Comparison of ENCODE assay signal across 10 mouse cellular contexts in the genomic region with DNA sequence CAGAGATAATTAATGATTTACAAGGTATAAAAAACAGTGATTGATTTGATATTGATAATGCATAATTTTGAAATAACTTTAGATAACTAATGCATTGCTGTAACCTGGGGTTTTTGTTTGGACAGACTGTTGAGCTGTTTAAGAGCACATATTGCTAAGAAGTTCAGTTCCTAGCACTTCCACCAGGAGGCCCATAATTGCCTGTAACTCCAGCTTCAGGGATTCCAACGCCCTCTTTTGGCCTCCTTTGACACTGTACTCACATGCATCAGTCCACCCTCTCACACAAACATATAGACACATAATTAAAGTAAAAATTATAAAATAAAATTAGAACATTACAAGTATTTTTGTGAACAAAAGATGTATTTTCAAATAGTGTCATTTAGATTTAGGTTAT. TPM values are rescaled to one million over a fixed set of nuclear protein-coding genes. Genes with fewer than 3 reads are reported as not detected.
DNase-seq lines count a peak whose midpoint lies in the region; ATAC-seq and TF ChIP-seq lines count a peak whose summit lies in the region.
"Had no signal": no experiment of that assay in that cellular context is flagged by ENCODE, and none has a peak within 500 bp of the region (broad histone marks: within the 10 kb centered on the region; RNA-seq: fewer than 3 reads in every experiment).

No protein-coding gene starts in this region.

- H3K4me1 ChIP-seq in forebrain, embryonic 12.5 days: no peaks in the 10 kb centered on the region
- H3K4me1 ChIP-seq: embryonic facial prominence, embryonic 12.5 days; neural tube, embryonic 13.5 days had no signal

- H3K9ac ChIP-seq in forebrain, embryonic 12.5 days: no peak overlapping the region
- H3K9ac ChIP-seq: embryonic facial prominence, embryonic 12.5 days; neural tube, embryonic 13.5 days had no signal

- DNase-seq in layer of hippocampus, adult 2 months (ENCODE audit: low spot score in 2 of 2): no peak
- DNase-seq in layer of hippocampus, adult 11-12 months (ENCODE audit: low spot score): no peak
- peak; percentile 18 for DNase-seq in MEL-GATA-1-ER (ENCODE audit: extremely low read depth, low read depth)
- DNase-seq in embryo, embryonic 10 days (ENCODE audit: low spot score): peak; percentile 61
- peak; percentile 44 for DNase-seq in naive thymus-derived CD4-positive, alpha-beta T cell, adult 2 months (ENCODE audit: low read depth)
- no peak for DNase-seq in layer of hippocampus, adult 9-11 months
- no peak for DNase-seq in gastrocnemius, postnatal 10 days

- no peak for ATAC-seq in forebrain, embryonic 12.5 days (ENCODE audit: low FRiP score)

- H3K36me3 ChIP-seq in forebrain, embryonic 12.5 days (replicated peaks): peaks cover 36% of the 10 kb centered on the region

- no peak overlapping the region for H3K4me3 ChIP-seq in layer of hippocampus, adult 2 months
- no peak overlapping the region for H3K4me3 ChIP-seq in forebrain, embryonic 12.5 days (replicated peaks)
- H3K4me3 ChIP-seq: embryonic facial prominence, embryonic 12.5 days; neural tube, embryonic 13.5 days had no signal

- H3K9me3 ChIP-seq in forebrain, embryonic 12.5 days: no peaks in the 10 kb centered on the region
- H3K9me3 ChIP-seq: embryonic facial prominence, embryonic 12.5 days; neural tube, embryonic 13.5 days had no signal

- H3K27me3 ChIP-seq in forebrain, embryonic 12.5 days: no peaks in the 10 kb centered on the region
- H3K27me3 ChIP-seq: embryonic facial prominence, embryonic 12.5 days; neural tube, embryonic 13.5 days had no signal

- peak; percentile 65 for TF ChIP-seq CTCF in layer of hippocampus, adult 2 months (conservative IDR thresholded peaks at IDR 0.05)

- H3K27ac ChIP-seq in layer of hippocampus, adult 2 months: no peak overlapping the region
- H3K27ac ChIP-seq in forebrain, embryonic 12.5 days: no peak overlapping the region
- H3K27ac ChIP-seq: embryonic facial prominence, embryonic 12.5 days; neural tube, embryonic 13.5 days had no signal

- 63% methylated on average over 1 of the region's 1 CpGs for WGBS in forebrain, embryonic 12.5 days

- H3K4me2 ChIP-seq in forebrain, embryonic 12.5 days: no peak overlapping the region
- H3K4me2 ChIP-seq: embryonic facial prominence, embryonic 12.5 days; neural tube, embryonic 13.5 days had no signal

RNA-seq across cellular contexts. Expression of gene Pqlc3, which starts 41.4 kb away (rescaled TPM):
- total RNA-seq in layer of hippocampus, adult 2 months (2021): under 1 TPM; 0.56 to 0.61 TPM
- total RNA-seq in gastrocnemius, postnatal 10 days (2021): 1 to 10 TPM; 1.8 to 2.4 TPM
- polyA plus RNA-seq in forebrain, embryonic 12.5 days (2016; fragmentation: Nextera tagmentation; extraction: Ambion mirVana): 3.3 TPM in 2 replicates

RNA-seq across cellular contexts. Expression of gene 2410004P03Rik, which starts 52.7 kb away (rescaled TPM):
- total RNA-seq in layer of hippocampus, adult 2 months (2021): under 1 TPM; 0.52 to 0.61 TPM
- not detected for total RNA-seq in gastrocnemius, postnatal 10 days (2021)
- polyA plus RNA-seq in forebrain, embryonic 12.5 days (2016; fragmentation: Nextera tagmentation; extraction: Ambion mirVana): 0.85 and 1.5 TPM in 2 replicates

Comparison
In these comparisons a context has a peak if more than half of its experiments do, and no peak if none do; other contexts are left out.
1. DNase-seq: peak in MEL-GATA-1-ER (single experiment), embryo, embryonic 10 days (single experiment) and naive thymus-derived CD4-positive, alpha-beta T cell, adult 2 months (single experiment); none in layer of hippocampus, adult 2 months (0 of 2), layer of hippocampus, adult 11-12 months (single experiment), layer of hippocampus, adult 9-11 months (single experiment) and gastrocnemius, postnatal 10 days (single experiment).